Mouse (Mus musculus) T-helper 1 cell (primary cell): ENCODE data around the gene Crabp2.

Experiments
- in situ Hi-C: fragments of 300-600 bp; cut with MboI, MseI; formaldehyde crosslinking; loops from one replicate; pipeline ENCODE4 v1.15.1; 2025; ENCODE audit warnings: high pct_unique_total_duplicates

The Crabp2 gene

DNA sequence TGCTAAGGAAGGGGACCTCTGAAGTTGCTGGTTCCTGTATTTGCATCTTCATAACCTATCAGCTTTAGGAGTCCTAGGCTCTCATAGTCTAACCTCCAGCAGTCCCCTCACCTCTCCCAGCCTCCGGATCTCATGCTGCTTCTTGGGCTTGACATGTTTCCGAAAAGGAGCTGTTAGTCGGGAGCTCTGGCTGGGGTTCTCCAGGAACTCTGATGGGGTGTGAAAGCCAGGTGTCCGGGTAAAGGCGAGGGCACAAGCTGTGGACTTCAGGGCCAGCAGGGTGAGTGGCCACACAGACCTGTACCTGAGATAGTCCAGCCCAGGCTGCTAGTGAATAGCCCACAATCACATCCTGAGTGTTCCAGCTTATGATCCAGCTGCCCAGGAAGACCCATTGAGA lies 21.0 kb upstream of the Crabp2 start:
- in situ Hi-C loops = no loop called here

DNA sequence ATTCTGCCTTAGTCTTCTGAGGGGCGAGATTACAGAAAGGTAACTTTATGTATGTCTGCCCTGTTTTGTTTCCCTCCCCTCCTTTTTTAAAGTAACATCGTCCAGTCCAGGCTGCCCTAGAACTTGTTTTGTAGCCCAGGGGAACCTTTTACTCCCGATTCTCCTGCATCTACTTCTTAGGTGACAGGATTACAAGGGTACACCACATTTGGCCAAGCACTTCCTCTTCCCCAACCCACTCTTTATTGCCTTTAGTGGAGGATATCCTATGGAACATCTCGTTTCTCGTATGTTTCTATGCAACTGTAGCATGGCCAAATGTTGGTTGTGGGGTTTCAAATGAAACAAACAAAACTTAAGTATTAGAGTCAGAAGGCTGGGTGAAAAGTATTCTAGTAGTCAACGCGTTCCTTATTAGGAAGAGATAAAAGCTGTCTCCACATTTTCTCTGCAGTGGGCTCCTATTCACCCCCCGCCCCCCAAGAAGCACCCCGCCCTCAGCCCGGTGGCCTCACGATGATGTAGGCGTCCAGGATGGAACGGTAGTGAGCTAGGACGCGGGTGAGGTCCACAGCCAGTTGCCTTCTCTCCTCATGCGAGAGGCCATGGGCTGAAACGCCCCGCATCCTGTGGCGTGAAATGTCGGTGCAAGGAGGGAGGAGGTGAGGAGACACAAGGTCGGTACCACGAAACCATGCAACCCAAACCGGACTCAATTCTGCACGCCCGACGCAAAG lies 19.0 kb upstream of the Crabp2 start:
- in situ Hi-C loops = loop anchor here (10.0 kb wide), 2 partner anchors 55 to 1395 kb away; no protein-coding TSS in a partner anchor

DNA sequence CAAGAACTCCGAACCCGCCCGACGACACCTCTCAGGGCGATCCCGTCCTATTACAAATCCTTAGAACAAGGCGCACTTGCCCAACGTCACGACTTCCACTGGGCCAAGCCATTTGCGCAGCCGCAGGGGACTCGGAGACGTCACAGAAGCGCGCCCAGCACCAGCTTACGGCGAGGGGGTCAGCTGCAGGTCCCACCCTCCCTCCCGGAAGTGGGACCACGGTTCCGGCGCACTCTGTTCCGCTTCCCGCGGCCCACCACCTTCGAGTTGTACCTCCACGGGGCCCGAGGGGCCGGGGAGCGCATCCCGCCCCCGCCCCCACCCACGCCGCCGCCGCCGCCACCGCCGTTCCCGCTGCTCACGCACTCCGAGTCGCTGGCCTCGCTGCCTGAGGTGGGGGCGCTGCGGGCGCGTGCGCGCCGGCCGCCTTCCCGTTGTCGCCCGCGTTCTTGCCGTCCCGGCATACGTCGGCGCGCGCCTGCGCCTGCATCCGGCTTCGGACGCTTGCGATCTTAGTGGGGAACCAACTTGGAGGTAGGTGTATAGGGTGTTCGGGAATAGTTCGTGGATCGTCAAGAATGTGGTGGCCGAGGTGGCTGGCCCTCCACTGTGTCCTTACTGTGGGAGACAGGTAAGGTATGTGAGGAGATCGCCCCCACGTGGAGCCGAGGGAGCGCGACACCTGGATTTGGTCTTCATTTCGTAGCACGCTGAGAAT lies 18.2 kb upstream of the Crabp2 start, which contains the start of the genes Isg20l2 and Rrnad1:
Gene Isg20l2, plus strand, starts transcription at position 237 of the 718 bp plus-strand sequence.
Gene Rrnad1, minus strand, starts transcription at position 640 of the 718 bp plus-strand sequence.
- in situ Hi-C loops = loop anchor here (10.0 kb wide), 2 partner anchors 55 to 1395 kb away; no protein-coding TSS in a partner anchor

DNA sequence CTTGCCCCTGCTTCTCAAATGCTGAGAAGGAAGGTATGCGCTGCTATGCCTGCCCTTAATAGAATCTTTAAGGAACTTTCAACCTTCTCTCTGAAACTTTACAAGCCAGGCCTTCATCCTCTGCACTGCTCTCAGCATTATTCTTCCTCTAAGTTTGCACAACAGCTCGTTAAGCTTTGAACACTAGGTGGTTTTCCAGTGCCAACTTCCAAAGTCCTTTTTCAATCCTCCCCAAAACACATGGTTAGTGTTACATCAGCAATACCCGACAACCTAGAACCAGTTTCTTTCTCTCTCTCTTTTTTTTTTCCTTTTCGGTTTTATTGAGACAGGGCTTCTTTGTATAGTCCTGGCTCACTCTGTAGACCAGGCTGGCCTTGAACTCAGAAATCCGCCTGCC lies 14.4 kb upstream of the Crabp2 start:
- in situ Hi-C loops = loop anchor here (10.0 kb wide), 2 partner anchors 51 to 1399 kb away; no protein-coding TSS in a partner anchor

DNA sequence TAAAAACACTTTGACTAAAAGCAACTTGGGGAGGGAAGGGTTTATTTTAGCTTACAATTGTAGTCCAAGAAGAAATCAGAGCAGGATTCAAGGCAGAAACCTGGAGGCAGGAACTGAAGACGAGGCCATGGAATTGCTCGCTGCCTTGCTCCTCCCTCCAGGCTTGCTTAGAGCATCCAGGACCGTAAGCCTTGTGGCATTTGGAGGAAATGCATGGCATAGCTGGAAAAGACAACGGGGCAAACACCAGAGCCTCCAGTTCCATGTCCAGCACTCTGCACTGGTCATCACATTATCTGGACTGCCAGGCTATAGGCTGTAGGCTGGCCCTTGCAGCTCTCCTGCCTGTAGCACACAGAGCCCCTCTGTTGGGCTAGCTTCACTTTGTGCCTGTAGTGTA lies 14.0 kb upstream of the Crabp2 start:
- in situ Hi-C loops = loop anchor here (10.0 kb wide), 2 partner anchors 50 to 1400 kb away; no protein-coding TSS in a partner anchor

DNA sequence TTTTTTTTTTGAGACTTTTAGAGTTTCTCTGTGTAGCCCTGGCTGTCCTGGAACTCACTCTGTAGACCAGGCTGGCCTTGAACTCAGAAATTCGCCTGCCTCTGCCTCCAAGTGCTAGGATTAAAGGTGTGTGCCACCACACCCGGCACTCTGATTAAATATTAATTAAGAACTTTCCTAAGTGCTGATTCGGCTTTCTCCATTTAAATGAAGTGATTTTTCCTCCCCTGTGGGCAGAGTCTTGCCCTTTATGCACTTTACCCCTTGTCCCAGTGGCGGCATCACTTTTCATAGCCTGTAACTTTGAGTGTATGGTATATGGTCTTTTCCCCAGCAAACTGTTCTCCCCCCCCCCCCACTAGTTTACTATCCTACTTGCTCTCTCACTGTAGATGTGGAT lies 13.3 kb upstream of the Crabp2 start:
- in situ Hi-C loops = loop anchor here (10.0 kb wide), 2 partner anchors 50 to 1400 kb away; no protein-coding TSS in a partner anchor

DNA sequence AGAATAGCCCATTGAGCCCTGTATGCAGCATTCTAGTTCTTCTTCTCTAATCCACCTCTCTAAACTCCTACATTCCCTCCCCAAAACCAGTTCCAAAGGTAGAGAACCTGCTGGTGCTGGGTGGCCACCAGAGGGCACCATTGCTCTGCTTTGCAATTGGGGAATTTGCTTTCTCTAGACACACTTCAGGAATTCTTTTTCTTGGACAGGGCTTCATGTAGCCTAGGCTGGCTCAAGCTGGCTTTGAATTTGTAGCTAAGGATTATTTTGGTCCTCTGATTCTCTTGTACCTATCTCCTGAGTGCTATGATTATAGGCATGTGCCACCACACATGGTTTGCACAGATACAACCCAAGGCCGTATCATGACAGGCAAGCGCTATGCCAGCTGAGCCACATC lies 12.7 kb upstream of the Crabp2 start:
- in situ Hi-C loops = loop anchor here (10.0 kb wide), 2 partner anchors 49 to 1401 kb away; no protein-coding TSS in a partner anchor

DNA sequence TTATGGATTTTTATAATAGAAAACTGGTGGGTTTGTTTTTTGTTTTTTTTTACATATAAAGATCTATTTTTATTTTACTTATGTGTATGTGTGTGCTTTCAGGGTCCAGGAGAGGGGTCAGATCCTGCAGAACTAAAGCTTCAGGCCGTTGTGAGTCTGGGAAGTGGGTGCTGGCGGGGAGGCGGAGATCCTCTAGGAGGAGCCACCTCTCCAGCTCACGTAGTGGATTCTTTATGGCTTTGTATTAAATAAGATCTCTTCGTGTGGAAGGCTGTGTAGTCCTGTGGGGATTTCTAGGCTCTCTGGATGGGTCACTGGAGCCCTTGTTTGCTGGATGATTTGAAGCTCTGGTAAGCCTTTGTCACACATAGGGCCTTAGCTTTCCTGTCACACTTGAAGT lies 7.9 kb upstream of the Crabp2 start:
- in situ Hi-C loops = no loop called here

DNA sequence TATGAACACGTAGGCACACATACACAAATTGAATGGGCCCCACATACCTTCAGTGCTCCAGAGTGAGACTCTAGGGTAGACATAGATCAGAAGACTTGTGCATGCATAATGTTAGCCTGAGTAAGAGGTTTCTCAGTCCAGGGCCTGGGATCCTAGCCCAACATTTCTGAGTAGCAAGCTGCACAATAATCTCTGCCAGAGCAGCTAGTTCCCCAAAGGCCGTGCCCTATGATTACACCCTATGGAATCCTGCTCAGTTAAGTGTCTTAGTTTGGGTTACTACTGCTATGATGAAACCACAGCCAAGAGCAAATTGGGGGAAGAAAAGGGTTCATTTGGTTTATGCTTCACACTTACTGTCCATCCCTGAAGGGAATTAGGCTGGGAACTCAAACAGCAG lies 6.0 kb upstream of the Crabp2 start:
- in situ Hi-C loops = no loop called here

DNA sequence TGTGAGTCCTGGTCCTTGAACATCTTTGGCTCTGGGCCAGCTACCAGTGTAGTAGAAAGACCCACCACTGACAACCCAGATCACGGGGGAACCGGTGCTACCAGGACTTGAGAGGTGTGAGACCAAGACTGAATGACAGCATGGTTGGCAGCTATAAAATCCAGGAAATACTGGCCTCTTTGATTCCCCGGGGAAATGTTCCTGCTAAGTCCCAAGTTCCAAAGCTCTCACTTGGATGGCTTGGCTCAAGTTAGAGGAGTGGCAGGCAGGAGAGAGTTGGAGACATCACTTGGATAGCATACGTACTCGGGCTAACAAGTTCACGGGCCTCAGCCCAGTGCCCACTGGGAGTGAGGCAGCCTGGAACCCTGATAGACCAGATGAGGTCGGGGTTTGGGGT lies 4.9 kb upstream of the Crabp2 start:
- in situ Hi-C loops = no loop called here

DNA sequence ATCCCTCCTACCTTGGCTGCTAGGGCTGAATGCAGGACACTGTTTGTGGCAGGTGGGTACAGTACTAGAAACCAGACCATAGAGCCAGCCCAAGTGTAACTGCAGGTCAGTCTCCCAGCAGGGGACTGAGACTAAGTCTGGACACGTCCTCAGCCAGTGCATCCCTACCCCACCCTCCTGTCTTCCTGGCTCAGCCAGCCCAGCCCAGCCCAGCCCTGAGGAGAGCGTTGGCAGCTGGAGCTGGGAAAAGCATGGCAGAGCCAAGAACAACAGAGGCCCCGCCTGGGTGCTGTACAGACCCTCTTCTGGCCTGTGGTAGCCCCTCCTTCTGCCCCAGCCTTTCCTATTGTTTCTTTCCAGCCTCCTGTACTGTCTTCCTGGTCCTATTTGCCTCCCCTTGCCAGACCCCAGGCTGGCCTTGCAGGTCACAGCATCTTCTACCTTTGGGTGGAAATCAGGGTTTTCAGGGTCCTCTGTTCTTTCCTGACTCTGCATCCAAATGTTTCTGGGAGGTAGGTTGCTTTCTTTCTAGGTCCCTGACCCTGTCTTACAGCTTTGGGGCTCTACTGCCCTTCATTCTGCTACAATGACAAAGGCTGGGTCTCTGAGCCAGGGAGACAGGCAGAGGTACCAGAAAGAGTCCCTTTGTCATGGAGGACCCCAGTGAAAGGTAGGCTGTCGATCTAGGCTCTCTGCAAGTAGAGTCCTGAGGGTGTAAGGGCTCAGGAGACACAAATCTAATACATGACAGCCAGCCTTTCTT lies 3.4 kb upstream of the Crabp2 start:
- in situ Hi-C loops = no loop called here

DNA sequence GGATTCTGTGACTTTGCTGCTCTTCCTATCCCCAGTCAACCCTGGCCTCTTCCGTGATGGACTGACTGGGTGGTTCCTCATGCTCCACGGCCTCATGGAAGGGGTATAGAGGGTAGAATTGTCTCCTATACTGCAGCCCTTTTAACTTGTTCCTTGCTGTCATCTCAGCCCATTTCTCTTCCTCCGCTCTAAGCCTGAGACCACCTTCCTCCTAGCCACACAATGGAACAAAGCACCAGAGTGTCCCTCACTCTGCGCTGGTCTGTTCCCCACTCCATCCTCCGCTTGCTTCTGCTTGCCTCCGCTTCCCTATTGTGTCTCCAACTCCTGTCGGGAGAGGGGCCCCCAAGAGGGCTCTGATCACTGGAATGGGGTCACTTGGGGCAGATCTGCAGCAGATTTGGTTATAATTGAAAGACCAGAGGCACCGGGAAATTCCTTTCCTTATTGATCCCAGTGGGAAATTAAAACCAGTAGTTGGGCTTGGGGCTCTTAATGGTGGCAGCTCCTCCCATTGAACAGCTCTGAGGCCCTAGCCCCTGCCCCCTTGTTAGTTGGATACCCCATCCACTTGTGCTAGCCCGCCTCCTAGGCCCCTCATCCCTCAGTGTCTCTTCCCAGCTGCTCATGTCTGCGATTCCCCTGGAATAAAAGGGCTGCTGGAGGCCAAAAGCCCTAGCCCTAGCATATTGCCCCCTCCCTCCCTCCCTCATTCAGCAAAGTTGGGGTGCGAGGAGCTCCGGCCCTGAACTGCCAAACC lies 2.5 kb upstream of the Crabp2 start:
- in situ Hi-C loops = no loop called here

DNA sequence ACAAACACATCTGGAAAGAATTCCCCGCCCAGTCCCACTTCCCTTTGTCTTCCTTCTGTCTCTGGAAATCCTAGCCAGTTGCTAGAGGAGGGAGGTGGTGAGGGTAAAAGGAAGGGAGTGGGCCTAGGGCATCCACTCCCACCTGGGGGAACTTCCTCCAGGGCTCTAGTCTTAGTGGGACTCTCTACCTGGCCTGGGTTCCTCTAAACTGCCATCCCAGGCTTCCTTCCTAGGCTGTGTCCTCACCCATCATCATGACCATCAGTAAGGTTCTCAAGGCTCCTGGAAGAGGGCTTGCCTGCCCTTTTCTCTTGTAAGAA lies 2.0 kb upstream of the Crabp2 start:
- in situ Hi-C loops = no loop called here

DNA sequence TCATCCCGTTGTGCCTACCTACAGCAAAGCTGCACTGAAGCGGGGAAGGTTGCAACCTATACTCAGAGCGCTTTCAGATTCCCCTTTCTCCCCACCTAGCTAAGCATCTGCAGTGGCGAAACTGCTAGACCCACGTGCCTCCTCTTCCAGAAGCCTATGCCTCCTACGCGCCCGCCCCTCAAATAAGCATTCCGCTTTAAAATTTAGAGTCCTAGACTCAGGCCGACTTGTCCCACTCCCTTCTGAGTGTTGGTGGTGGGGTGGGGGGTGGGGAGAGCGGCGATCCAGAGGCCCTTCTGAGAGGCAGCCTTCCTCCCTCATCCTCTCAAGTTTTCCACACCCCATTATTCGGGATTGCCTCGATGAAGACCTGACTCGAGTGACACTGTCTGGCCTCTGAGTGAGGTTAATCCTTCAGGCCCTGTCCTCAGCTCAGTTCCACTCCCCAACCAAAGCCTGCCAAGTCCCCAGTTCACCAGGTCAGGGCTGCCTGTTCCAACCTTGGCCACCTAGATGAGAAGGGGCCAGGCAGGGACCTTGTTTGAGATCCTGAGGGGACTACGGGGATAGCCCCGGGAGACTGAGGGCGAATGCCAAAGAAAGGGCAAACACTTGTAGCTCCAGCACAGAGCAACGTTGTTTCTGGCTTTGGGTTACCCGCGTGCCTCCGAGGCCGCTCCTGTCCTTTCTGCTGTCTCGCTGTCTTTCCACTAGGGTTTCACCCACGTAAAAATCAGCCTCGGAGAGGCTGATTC lies 1.2 kb upstream of the Crabp2 start:
- in situ Hi-C loops = no loop called here

DNA sequence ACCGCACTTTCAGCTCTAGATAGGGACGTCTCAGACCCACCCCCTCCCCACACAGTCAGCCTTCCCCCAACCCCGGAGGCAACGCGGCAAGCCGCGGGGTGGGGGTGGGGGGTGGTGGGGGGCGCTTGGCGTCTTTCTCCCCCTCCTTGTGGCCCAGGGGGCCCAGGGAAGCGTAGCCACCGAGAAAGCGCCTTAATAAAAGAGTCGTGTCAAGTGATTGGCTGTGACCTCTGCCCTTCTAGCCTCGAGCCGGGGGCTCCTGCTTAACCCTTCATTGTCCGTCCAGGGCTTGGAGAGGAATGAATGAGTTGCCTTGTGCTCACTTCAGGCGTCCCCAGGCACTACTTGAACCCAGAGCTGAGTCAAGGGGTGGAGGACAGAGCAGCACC lies 661 bp upstream of the Crabp2 start:
- in situ Hi-C loops = no loop called here

DNA sequence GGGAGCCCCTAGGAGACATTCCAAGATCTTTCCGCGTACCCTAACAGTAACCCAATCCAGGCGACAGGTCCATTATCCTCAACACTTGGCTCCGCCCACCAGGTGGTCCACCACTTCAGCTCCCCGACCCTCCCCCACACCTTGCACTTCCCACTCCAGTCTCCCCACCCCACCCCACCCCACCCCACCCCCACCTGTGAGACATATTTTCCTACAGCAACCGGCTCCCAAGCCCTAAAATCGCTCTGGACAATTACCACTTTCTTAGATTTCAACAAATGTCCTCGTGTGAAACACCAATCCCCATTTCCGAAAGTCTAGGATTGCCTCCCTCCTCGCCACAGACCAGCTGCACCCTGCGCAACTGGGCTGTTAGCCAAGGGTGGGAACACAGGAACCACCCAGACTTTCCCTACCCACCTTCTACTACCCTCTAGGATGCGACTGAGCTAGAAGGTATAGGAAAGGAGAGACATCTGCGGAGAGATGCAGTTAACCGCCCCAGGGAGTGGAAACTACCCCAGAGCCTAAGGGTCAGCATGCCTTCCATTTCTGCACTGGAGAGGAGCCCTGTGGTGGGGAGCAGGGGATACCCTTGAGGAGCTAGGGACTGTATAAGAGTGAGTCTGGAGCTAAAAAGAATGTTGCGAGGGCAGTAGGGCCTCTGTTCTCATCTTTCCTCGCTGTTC lies 944 bp downstream of the Crabp2 start:
- in situ Hi-C loops = no loop called here

DNA sequence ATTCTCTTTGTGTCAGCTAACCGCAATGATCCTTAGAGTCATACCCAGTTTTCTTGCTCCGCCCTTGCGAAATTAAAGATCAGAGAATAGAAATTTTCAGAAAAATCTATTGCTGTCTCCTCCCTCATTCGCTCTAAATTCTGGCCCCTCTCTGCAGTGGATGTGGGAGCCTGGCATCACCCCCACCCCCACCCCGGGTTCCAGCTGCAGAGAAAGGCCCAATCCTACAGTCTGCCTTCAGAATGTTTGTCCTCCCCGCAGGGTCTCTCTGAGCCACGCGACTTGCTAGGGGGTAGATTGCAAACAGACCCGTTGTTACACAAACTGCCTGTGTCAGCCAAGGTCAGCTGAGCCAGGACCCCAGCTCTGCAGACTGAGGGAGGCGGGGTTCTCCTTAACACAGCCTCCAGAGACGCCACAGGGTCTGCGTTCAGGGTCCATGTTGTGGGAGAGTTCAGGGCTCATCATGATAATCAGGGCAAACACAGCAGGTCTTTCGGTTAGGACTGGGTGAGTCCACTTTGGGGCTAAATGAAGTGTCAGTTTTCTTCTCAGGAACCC lies 1.6 kb downstream of the Crabp2 start:
- in situ Hi-C loops = no loop called here

DNA sequence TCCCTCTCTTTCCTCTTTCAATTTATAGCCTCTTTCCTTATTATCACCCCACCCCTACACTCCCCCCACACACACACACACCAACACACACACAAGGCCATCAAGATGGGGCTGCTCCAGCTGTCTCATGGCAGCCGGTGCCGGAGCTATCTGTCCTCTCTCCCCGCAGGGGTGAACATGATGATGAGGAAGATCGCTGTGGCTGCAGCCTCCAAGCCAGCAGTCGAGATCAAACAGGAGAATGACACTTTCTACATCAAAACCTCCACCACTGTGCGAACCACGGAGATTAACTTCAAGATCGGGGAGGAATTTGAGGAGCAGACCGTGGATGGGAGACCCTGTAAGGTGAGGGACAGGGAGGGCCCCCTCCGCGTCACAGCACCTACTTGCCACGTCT lies 3.5 kb downstream of the Crabp2 start:
- in situ Hi-C loops = no loop called here

DNA sequence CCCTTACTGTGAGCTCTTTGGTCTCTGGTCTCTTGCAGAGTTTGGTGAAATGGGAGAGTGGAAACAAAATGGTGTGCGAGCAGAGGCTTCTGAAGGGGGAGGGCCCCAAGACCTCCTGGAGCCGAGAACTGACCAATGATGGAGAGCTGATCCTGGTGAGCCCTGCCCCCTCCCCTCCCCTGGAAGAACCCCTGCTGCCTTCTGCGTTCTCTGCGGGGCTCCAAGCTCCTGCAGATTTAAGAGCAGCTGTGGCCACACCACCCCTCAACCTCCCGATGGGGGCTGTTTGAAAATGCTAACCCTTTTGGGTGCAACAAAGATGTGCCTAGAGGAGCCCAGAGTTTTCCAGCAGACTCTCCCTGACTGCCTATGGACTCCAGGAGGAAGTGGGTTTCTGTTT lies 4.0 kb downstream of the Crabp2 start:
- in situ Hi-C loops = no loop called here

DNA sequence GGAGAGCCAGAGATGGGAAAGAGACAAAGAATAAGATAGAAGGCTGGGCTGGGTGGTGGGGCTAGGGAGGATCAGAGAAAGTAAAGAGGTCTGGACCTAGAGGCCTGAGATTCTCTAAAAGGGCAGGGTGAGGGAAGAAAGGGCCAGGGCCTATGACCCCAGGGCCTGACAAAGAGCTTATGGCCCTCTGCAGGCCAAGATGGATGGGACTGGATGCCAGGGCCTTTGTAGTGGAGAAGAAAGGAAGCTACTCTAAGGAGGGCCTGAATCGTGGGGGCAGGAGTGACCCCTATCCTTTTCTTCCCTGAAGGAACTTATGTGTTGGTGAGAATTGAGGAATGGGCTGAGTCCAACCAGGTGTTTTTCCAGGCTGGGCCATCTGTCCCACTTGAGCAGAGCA lies 9.6 kb downstream of the Crabp2 start:
- in situ Hi-C loops = no loop called here
